Mouse (Mus musculus) gastrocnemius, adult 18-20 months (tissue): ENCODE results near the gene Gm13283. TPM values are rescaled to one million over a fixed set of nuclear protein-coding genes. Genes with fewer than 3 reads are reported as not detected.
"Not testable (repeated sequence)": the region's sequence is repeated elsewhere in the genome, so short reads cannot be mapped to it uniquely, and the experiment has no call there.

Experiments
- DNase-seq: peaks from one replicate; pipeline ENCODE4 v3.0.0; 2021; ENCODE audit warnings: low spot score
- long read RNA-seq, 2 experiments: library from polyadenylated mRNA; stranded (forward); transcript quantifications; one replicate each; pipeline ENCODE4 v2.0.0; 2021
- total RNA-seq, 2 experiments: library from RNA; stranded (reverse); gene quantifications; 2 replicates each; pipeline ENCODE4 v1.2.3; 2021

Gene Gm13283
- not detected for total RNA-seq
- long read RNA-seq, experiment 1 = 0 reads
- long read RNA-seq, experiment 2 = 0 reads

- DNase-seq = not testable (repeated sequence)
These were observed at the start of gene Gm13283 for GRCm38 (mm10) chr4:88759610-88760268. Gene Gm13283, plus strand, starts transcription at chr4:88760119.

- DNase-seq = no peak
These were observed 45.6 kb upstream of the Gm13283 start for GRCm38 (mm10) chr4:88714281-88714680.

GRCm38 (mm10) chr4:88715059-88715458, 44.9 kb upstream of the Gm13283 start:
- peak; percentile 81 for DNase-seq

- no peak for DNase-seq
These were observed 41.2 kb upstream of the Gm13283 start for GRCm38 (mm10) chr4:88718715-88719114.

GRCm38 (mm10) chr4:88721791-88722721, 37.9 kb upstream of the Gm13283 start, which contains the start of the genes Gm26566 and Klhl9:
Gene Gm26566, plus strand, starts transcription at chr4:88721805.
Gene Klhl9, minus strand, starts transcription at chr4:88722465.
- peak; percentile 90 for DNase-seq

- no peak for DNase-seq
These were observed 36.3 kb upstream of the Gm13283 start for GRCm38 (mm10) chr4:88723497-88724090.

GRCm38 (mm10) chr4:88726727-88727126, 33.2 kb upstream of the Gm13283 start:
- DNase-seq = no peak

- DNase-seq = peak; percentile 43
These were observed 32.6 kb upstream of the Gm13283 start for GRCm38 (mm10) chr4:88727324-88727723.

GRCm38 (mm10) chr4:88738480-88738879, 21.4 kb upstream of the Gm13283 start:
- peak; percentile 65 for DNase-seq

GRCm38 (mm10) chr4:88739036-88739435, 20.9 kb upstream of the Gm13283 start:
- DNase-seq = no peak

GRCm38 (mm10) chr4:88741426-88741825, 18.5 kb upstream of the Gm13283 start:
- no peak for DNase-seq

- DNase-seq = no peak
These were observed 17.0 kb upstream of the Gm13283 start for GRCm38 (mm10) chr4:88742771-88743371.

GRCm38 (mm10) chr4:88744207-88744606, 15.7 kb upstream of the Gm13283 start:
- no peak for DNase-seq

GRCm38 (mm10) chr4:88749926-88750325, 10.0 kb upstream of the Gm13283 start:
- DNase-seq = no peak

- peak; percentile 58 for DNase-seq
These were observed 5.0 kb upstream of the Gm13283 start, which contains the start of gene Gm13271 for GRCm38 (mm10) chr4:88754818-88755340. Gene Gm13271, plus strand, starts transcription at chr4:88754868.

GRCm38 (mm10) chr4:88756581-88757513, 3.1 kb upstream of the Gm13283 start:
- not testable (repeated sequence) for DNase-seq

- peak; percentile 83 for DNase-seq
These were observed 2.3 kb upstream of the Gm13283 start for GRCm38 (mm10) chr4:88757628-88758031.

- not testable (repeated sequence) for DNase-seq
These were observed 1.2 kb upstream of the Gm13283 start for GRCm38 (mm10) chr4:88758751-88759150.

GRCm38 (mm10) chr4:88760431-88760830, 512 bp downstream of the Gm13283 start:
- DNase-seq = peak; percentile 68

- DNase-seq = peak; percentile 65
These were observed 1.9 kb downstream of the Gm13283 start for GRCm38 (mm10) chr4:88761776-88762175.
